7 mouse cellular contexts compared by ENCODE assay signal in the genomic region with DNA sequence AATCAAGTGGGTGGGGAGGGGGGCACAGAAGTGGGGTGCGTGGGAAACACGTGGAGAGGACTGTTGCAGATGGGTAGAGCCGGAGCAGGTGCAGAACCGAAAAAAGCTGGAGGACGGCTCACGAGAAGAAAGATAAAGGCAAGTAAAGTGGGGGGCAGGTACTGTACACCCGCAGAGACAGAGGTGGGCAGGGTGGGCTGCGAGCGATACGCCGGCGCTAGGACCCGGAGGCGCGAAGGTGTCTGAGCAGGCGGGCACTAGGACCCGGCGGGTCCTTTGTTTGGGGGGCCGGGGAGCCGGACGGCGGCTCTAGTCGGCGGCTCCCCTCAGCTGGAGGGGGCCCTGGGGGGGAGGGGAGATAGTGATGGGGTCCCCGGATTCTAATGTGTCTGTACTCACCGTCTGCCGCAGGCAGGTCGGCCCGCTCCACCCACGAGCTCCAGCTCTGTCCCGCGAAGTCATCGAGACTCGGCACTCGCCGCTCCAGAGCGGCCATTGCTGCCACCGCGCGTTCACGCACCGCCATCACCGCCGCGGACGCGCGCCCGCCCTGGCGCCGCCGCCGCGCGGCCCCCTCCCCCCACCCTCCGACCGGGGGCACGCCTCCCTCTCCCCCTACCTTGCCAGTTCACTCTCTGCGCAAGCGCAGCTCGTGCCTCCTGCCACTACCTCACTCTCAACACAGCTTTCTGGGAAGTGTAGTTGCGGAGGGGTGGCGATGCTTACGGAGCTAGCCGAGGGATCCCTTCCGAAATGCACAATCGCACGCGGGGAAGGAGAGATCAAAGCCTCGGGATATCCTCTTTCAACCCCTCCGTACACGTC. TPM values are rescaled to one million over a fixed set of nuclear protein-coding genes. Genes with fewer than 3 reads are reported as not detected.
DNase-seq lines count a peak whose midpoint lies in the region; ATAC-seq lines count a peak whose summit lies in the region.

No protein-coding gene starts in this region.

- H3K27ac ChIP-seq in embryonic facial prominence, embryonic 11.5 days (replicated peaks; ENCODE audit: low read depth, low read length) = peak overlapping the region; percentile 85
- peak overlapping the region; percentile 99 for H3K27ac ChIP-seq in limb, embryonic 10.5 days
- H3K27ac ChIP-seq in midbrain, embryonic 13.5 days = peak overlapping the region; percentile 97

- WGBS in embryonic facial prominence, embryonic 11.5 days = under 1% methylated on average over 58 of the region's 72 CpGs
- under 1% methylated on average over 58 of the region's 72 CpGs for WGBS in limb, embryonic 10.5 days
- under 1% methylated on average over 71 of the region's 72 CpGs for WGBS in midbrain, embryonic 13.5 days

- H3K4me3 ChIP-seq in embryonic facial prominence, embryonic 11.5 days (ENCODE audit: low read depth, low read length) = peak overlapping the region; percentile 66
- H3K4me3 ChIP-seq in limb, embryonic 10.5 days = peak overlapping the region; percentile 68
- H3K4me3 ChIP-seq in midbrain, embryonic 13.5 days (replicated peaks) = peak overlapping the region; percentile 57

- peak; percentile 96 for DNase-seq in adrenal gland, postnatal 14 days
- peak; percentile 98 for DNase-seq in embryonic facial prominence, embryonic 11.5 days (ENCODE audit: low spot score)
- peak; percentile 94 for DNase-seq in kidney, adult 11 months
- DNase-seq in limb, embryonic 10.5 days (ENCODE audit: low spot score) = peak; percentile 97
- DNase-seq in spleen, adult 12 weeks (ENCODE audit: low spot score) = peak; percentile 72

- H3K9me3 ChIP-seq in embryonic facial prominence, embryonic 11.5 days (replicated peaks; ENCODE audit: control insufficient read depth, low read length) = no peaks in the 10 kb centered on the region
- H3K9me3 ChIP-seq in limb, embryonic 10.5 days (replicated peaks) = no peaks in the 10 kb centered on the region
- no peaks in the 10 kb centered on the region for H3K9me3 ChIP-seq in midbrain, embryonic 13.5 days

- no peaks in the 10 kb centered on the region for H3K27me3 ChIP-seq in embryonic facial prominence, embryonic 11.5 days (ENCODE audit: control insufficient read depth, insufficient read depth, low read length)
- no peaks in the 10 kb centered on the region for H3K27me3 ChIP-seq in limb, embryonic 10.5 days (ENCODE audit: low read depth, poor library complexity, severe bottlenecking)
- no peaks in the 10 kb centered on the region for H3K27me3 ChIP-seq in midbrain, embryonic 13.5 days

- no peaks in the 10 kb centered on the region; the same call in none of the 2 replicates for H3K36me3 ChIP-seq in embryonic facial prominence, embryonic 11.5 days (replicated peaks; ENCODE audit: control insufficient read depth, insufficient read depth, low read depth, low read length)
- peaks cover 37% of the 10 kb centered on the region for H3K36me3 ChIP-seq in limb, embryonic 10.5 days
- H3K36me3 ChIP-seq in midbrain, embryonic 13.5 days = peaks cover 29% of the 10 kb centered on the region

- peak overlapping the region; percentile 70 for H3K4me2 ChIP-seq in embryonic facial prominence, embryonic 11.5 days (ENCODE audit: low read depth, low read length)
- H3K4me2 ChIP-seq in midbrain, embryonic 13.5 days (replicated peaks) = peak overlapping the region; percentile 70

- ATAC-seq in embryonic facial prominence, embryonic 11.5 days (replicated peaks; ENCODE audit: insufficient number of reproducible peaks, low FRiP score, low TSS enrichment, low read depth) = peak; percentile 93
- ATAC-seq in granulocyte monocyte progenitor cell, adult 5-6 weeks (replicated peaks; ENCODE audit: poor library complexity, severe bottlenecking) = peak; percentile 88
- ATAC-seq in midbrain, embryonic 13.5 days = peak; percentile 96

- H3K4me1 ChIP-seq in embryonic facial prominence, embryonic 11.5 days (ENCODE audit: control insufficient read depth, insufficient read depth, low read length) = peaks cover 4% of the 10 kb centered on the region
- peaks cover 31% of the 10 kb centered on the region for H3K4me1 ChIP-seq in limb, embryonic 10.5 days
- peaks cover 27% of the 10 kb centered on the region for H3K4me1 ChIP-seq in midbrain, embryonic 13.5 days (replicated peaks)

- H3K9ac ChIP-seq in embryonic facial prominence, embryonic 11.5 days (replicated peaks; ENCODE audit: low read length) = peak overlapping the region; percentile 86
- peak overlapping the region; percentile 89 for H3K9ac ChIP-seq in midbrain, embryonic 13.5 days (replicated peaks)

RNA-seq across cellular contexts. Expression of a gene that starts 0.6 kb away (rescaled TPM):
- total RNA-seq in adrenal gland, postnatal 14 days (2021) = 8.1 and 10.2 TPM in 2 replicates
- polyA plus RNA-seq in embryonic facial prominence, embryonic 11.5 days (2014; fragmentation: Nextera tagmentation; extraction: Ambion mirVana) = 17.6 and 19.0 TPM in 2 replicates
- 6.7 and 6.8 TPM in 2 replicates for total RNA-seq in granulocyte monocyte progenitor cell, adult 5-6 weeks (2014; fragmentation: Nextera tagmentation)
- 1.1 and 1.5 TPM in 2 replicates for total RNA-seq in granulocyte monocyte progenitor cell, adult 5-6 weeks (2017)
- polyA plus RNA-seq in limb, embryonic 10.5 days (2016; fragmentation: Nextera tagmentation; extraction: Ambion mirVana) = 23.3 and 25.7 TPM in 2 replicates
- 27.8 and 28.8 TPM in 2 replicates for polyA plus RNA-seq in midbrain, embryonic 13.5 days (2015; fragmentation: Nextera tagmentation; extraction: Ambion mirVana)

RNA-seq across cellular contexts. Expression of a gene that starts 9.1 kb away (rescaled TPM):
- total RNA-seq in adrenal gland, postnatal 14 days (2021) = 5.7 and 9.6 TPM in 2 replicates
- polyA plus RNA-seq in embryonic facial prominence, embryonic 11.5 days (2014; fragmentation: Nextera tagmentation; extraction: Ambion mirVana) = 1.4 and 1.6 TPM in 2 replicates
- 5.0 and 5.8 TPM in 2 replicates for total RNA-seq in granulocyte monocyte progenitor cell, adult 5-6 weeks (2014; fragmentation: Nextera tagmentation)
- total RNA-seq in granulocyte monocyte progenitor cell, adult 5-6 weeks (2017) = 3.5 and 3.9 TPM in 2 replicates
- 1.6 and 2.1 TPM in 2 replicates for polyA plus RNA-seq in limb, embryonic 10.5 days (2016; fragmentation: Nextera tagmentation; extraction: Ambion mirVana)
- 4.3 and 5.6 TPM in 2 replicates for polyA plus RNA-seq in midbrain, embryonic 13.5 days (2015; fragmentation: Nextera tagmentation; extraction: Ambion mirVana)

RNA-seq across cellular contexts. Expression of a gene that starts 16.3 kb away (rescaled TPM):
- total RNA-seq in adrenal gland, postnatal 14 days (2021) = 0.15 and 0.22 TPM in 2 replicates
- 0.95 and 1.1 TPM in 2 replicates for polyA plus RNA-seq in embryonic facial prominence, embryonic 11.5 days (2014; fragmentation: Nextera tagmentation; extraction: Ambion mirVana)
- total RNA-seq in granulocyte monocyte progenitor cell, adult 5-6 weeks (2014; fragmentation: Nextera tagmentation) = not detected in 2 replicates
- not detected in 2 replicates for total RNA-seq in granulocyte monocyte progenitor cell, adult 5-6 weeks (2017)
- polyA plus RNA-seq in limb, embryonic 10.5 days (2016; fragmentation: Nextera tagmentation; extraction: Ambion mirVana) = 0.23 and 0.56 TPM in 2 replicates
- 0.92 and 0.95 TPM in 2 replicates for polyA plus RNA-seq in midbrain, embryonic 13.5 days (2015; fragmentation: Nextera tagmentation; extraction: Ambion mirVana)

RNA-seq across cellular contexts. Expression of a gene that starts 24.0 kb away (rescaled TPM):
- 19.3 and 19.5 TPM in 2 replicates for total RNA-seq in adrenal gland, postnatal 14 days (2021)
- 2.8 and 3.1 TPM in 2 replicates for polyA plus RNA-seq in embryonic facial prominence, embryonic 11.5 days (2014; fragmentation: Nextera tagmentation; extraction: Ambion mirVana)
- total RNA-seq in granulocyte monocyte progenitor cell, adult 5-6 weeks (2014; fragmentation: Nextera tagmentation) = 1.9 and 4.4 TPM in 2 replicates
- 2.0 and 3.4 TPM in 2 replicates for total RNA-seq in granulocyte monocyte progenitor cell, adult 5-6 weeks (2017)
- polyA plus RNA-seq in limb, embryonic 10.5 days (2016; fragmentation: Nextera tagmentation; extraction: Ambion mirVana) = 2.6 and 3.0 TPM in 2 replicates
- 9.9 and 11.0 TPM in 2 replicates for polyA plus RNA-seq in midbrain, embryonic 13.5 days (2015; fragmentation: Nextera tagmentation; extraction: Ambion mirVana)

RNA-seq across cellular contexts. Expression of a gene that starts 46.6 kb away (rescaled TPM):
- 83.9 and 86.4 TPM in 2 replicates for total RNA-seq in adrenal gland, postnatal 14 days (2021)
- polyA plus RNA-seq in embryonic facial prominence, embryonic 11.5 days (2014; fragmentation: Nextera tagmentation; extraction: Ambion mirVana) = 333 and 344 TPM in 2 replicates
- total RNA-seq in granulocyte monocyte progenitor cell, adult 5-6 weeks (2014; fragmentation: Nextera tagmentation) = 258 and 273 TPM in 2 replicates
- total RNA-seq in granulocyte monocyte progenitor cell, adult 5-6 weeks (2017) = 264 and 296 TPM in 2 replicates
- polyA plus RNA-seq in limb, embryonic 10.5 days (2016; fragmentation: Nextera tagmentation; extraction: Ambion mirVana) = 374 and 403 TPM in 2 replicates
- polyA plus RNA-seq in midbrain, embryonic 13.5 days (2015; fragmentation: Nextera tagmentation; extraction: Ambion mirVana) = 242 and 257 TPM in 2 replicates

Comparison
In these comparisons a context has a peak if more than half of its experiments do, and no peak if none do; other contexts are left out.
1. Peak in every context shown above with its lines: DNase-seq, ATAC-seq, H3K4me3 ChIP-seq and H3K27ac ChIP-seq.